Mouse (Mus musculus) ES-Bruce4 (cell line): ENCODE results near the gene Myo1c. TPM values are rescaled to one million over a fixed set of nuclear protein-coding genes. Genes with fewer than 3 reads are reported as not detected.

ENCODE experiments used
- H3K27ac ChIP-seq: 2 replicates; pipeline ENCODE4 v1.5.1; 2012; ENCODE audit warnings: low read length, inconsistent platforms; ENCODE audit not compliant: insufficient read depth
- H3K27me3 ChIP-seq: 2 replicates; pipeline ENCODE4 v1.6.1; 2012; ENCODE audit warnings: mild to moderate bottlenecking, low read length, inconsistent platforms; ENCODE audit not compliant: control insufficient read depth, poor library complexity, insufficient read depth, severe bottlenecking
- H3K36me3 ChIP-seq: 2 replicates; pipeline ENCODE4 v1.6.1; 2012; ENCODE audit warnings: inconsistent platforms, mild to moderate bottlenecking, low read length, moderate library complexity; ENCODE audit not compliant: control insufficient read depth, poor library complexity, insufficient read depth, severe bottlenecking
- H3K4me1 ChIP-seq: one replicate; pipeline ENCODE4 v1.8.1; 2011; ENCODE audit warnings: low read length; ENCODE audit not compliant: control insufficient read depth, insufficient read depth
- H3K4me3 ChIP-seq: 2 replicates; pipeline ENCODE4 v1.5.1; 2011; ENCODE audit warnings: low read depth, mild to moderate bottlenecking, low read length
- H3K9ac ChIP-seq: 2 replicates; pipeline ENCODE4 v1.6.1; 2012; ENCODE audit warnings: low read depth, mild to moderate bottlenecking, inconsistent platforms; ENCODE audit not compliant: poor library complexity, severe bottlenecking
- H3K9me3 ChIP-seq: replicated peaks from 2 replicates; pipeline ENCODE4 v1.6.1; 2012; ENCODE audit warnings: mild to moderate bottlenecking, low read length, inconsistent platforms; ENCODE audit not compliant: control insufficient read depth, poor library complexity, insufficient read depth, severe bottlenecking
- CTCF ChIP-seq: IDR thresholded peaks from one replicate; pipeline ENCODE4 v1.8.1; 2011; ENCODE audit warnings: low read depth, low read length
- EP300 ChIP-seq: IDR thresholded peaks from 2 replicates; pipeline ENCODE4 v1.6.1; 2011; ENCODE audit warnings: low read depth, low read length; ENCODE audit not compliant: insufficient read depth
- POLR2A ChIP-seq: IDR thresholded peaks from one replicate; pipeline ENCODE4 v1.8.1; 2011; ENCODE audit warnings: low read length; ENCODE audit not compliant: insufficient read depth
- polyA plus RNA-seq: library from polyadenylated mRNA; stranded (reverse); fragments of >200 nt; gene quantifications from 2 replicates; pipeline ENCODE4 v1.2.4, GENCODE M21; 2011; ENCODE audit warnings: low read depth; ENCODE audit not compliant: missing spikeins, insufficient read depth, insufficient read length

Gene Myo1c
- polyA plus RNA-seq = 78.7 and 82.9 TPM in 2 replicates

DNA sequence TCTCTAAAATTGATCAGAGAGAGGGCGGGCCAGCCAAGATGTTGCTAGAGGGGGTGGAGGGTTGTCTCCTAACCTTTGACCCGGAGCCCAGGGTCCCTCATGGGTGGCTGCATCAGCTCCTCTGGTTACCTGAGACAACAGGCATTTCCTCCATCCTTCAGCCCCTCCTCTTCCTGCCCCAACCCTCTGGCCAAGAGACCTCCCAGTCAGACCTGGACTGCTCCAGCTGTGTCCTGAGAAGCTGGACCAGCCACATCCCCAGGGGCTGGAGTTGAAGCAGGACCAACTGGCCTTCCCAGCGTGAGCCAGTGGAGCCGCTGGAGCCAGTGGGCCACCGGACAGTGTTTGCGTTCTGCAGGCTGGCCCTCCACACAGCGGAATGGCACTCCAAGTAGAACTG is at the start of gene Myo1c:
Gene Myo1c, plus strand, starts transcription at position 194 of the 400 bp plus-strand sequence.
- H3K27ac ChIP-seq = no peak within 1 kb of the TSS
- H3K27me3 ChIP-seq = no peaks in the 10 kb centered on the region
- no peaks in the 10 kb centered on the region for H3K36me3 ChIP-seq
- H3K4me3 ChIP-seq = peak within 1 kb of the TSS; percentile 76
- TF ChIP-seq CTCF (no peak), POLR2A (peak; percentile 57), EP300 (no peak)
- H3K9ac ChIP-seq = peak within 1 kb of the TSS; percentile 77
- no peaks in the 10 kb centered on the region for H3K9me3 ChIP-seq
- H3K4me1 ChIP-seq = peaks cover 4% of the 10 kb centered on the region

GRCm38 (mm10) chr11:75604826-75605225 is 45.5 kb upstream of the Myo1c start:
- H3K9me3 ChIP-seq = no peaks in the 10 kb centered on the region
- peaks cover 7% of the 10 kb centered on the region for H3K4me1 ChIP-seq
- TF ChIP-seq EP300 (no peak), POLR2A (no peak), CTCF (no peak)
- no peaks in the 10 kb centered on the region for H3K27me3 ChIP-seq
- no peak overlapping the region for H3K4me3 ChIP-seq
- H3K9ac ChIP-seq = no peak overlapping the region
- H3K27ac ChIP-seq = peak overlapping the region; percentile 89
- H3K36me3 ChIP-seq = no peaks in the 10 kb centered on the region

DNA sequence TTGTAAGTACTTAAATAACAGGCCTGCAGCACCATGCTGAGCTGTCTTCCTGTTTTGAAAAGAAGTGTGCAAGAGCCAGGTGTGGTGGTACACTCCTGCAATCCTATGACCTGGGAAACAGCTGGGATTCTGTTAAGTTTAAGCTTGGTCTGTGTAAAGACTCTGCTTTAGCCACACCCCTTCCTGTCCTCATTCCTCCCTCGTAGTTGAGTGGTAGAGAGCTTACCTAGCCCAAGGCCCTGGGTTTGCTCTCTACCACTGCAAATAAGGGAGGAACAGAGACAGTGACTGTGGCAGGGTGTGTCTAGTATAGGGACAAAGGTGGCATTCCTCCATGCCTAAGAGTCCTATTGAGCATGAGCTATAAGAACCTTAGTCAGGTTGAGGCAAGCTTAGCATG is 45.0 kb upstream of the Myo1c start:
- no peak overlapping the region for H3K4me3 ChIP-seq
- no peaks in the 10 kb centered on the region for H3K9me3 ChIP-seq
- no peaks in the 10 kb centered on the region for H3K36me3 ChIP-seq
- TF ChIP-seq EP300 (no peak), POLR2A (no peak), CTCF (no peak)
- no peak overlapping the region for H3K9ac ChIP-seq
- no peaks in the 10 kb centered on the region for H3K27me3 ChIP-seq
- H3K4me1 ChIP-seq = peaks cover 7% of the 10 kb centered on the region
- H3K27ac ChIP-seq = peak overlapping the region; percentile 89

GRCm38 (mm10) chr11:75608776-75609175 is 41.5 kb upstream of the Myo1c start:
- TF ChIP-seq EP300 = no peak
- no peak for TF ChIP-seq POLR2A
- TF ChIP-seq CTCF = no peak
- Histone ChIP-seq H3K36me3 (no peaks in the 10 kb centered on the region), H3K9ac (no peak overlapping the region), H3K4me3 (no peak overlapping the region), H3K9me3 (no peaks in the 10 kb centered on the region), H3K27me3 (no peaks in the 10 kb centered on the region), H3K4me1 (peaks cover 7% of the 10 kb centered on the region), H3K27ac (no peak overlapping the region)

DNA sequence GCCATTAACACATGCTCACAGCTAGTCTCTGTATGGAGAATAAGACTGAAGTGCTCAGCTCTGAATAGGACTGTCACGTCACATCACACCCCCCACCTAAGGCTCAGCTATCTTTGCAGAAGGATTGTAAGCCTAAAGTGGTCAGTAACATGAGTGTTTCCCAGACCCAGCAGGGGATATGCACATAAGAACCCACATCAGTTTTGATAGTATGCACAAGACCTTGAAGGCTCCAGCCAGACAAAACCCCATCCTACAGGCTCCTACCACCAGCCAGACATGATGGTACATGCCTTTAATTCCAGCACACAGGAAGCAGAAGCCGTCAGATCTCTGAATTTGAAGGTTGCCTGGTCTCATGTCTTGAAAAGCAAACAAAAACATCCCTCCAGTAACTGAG is 40.3 kb upstream of the Myo1c start:
- Histone ChIP-seq H3K4me1 (peaks cover 5% of the 10 kb centered on the region), H3K9ac (no peak overlapping the region), H3K36me3 (no peaks in the 10 kb centered on the region), H3K27me3 (no peaks in the 10 kb centered on the region), H3K4me3 (no peak overlapping the region), H3K9me3 (no peaks in the 10 kb centered on the region), H3K27ac (no peak overlapping the region)
- TF ChIP-seq POLR2A = no peak
- TF ChIP-seq CTCF = no peak
- no peak for TF ChIP-seq EP300

DNA sequence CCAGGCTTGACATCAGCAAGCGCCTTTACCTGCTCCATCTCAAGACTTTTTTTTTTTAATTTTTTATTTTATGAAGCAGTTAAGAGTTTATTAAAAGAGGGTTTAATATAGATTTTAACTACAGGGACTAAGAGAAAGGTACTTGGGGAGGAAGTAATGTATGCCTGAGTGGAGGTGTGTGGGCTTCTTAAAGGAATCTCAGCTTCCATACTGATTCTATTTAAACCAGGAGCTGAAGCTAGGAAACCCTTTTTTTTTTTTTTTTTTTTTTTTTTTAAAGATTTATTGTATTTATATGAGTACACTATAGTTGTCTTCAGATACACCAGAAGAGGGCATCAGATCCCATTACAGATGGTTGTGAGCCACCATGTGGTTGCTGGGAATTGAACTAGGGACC is 35.5 kb upstream of the Myo1c start:
- Histone ChIP-seq H3K27ac (no peak overlapping the region), H3K4me3 (no peak overlapping the region), H3K36me3 (peaks cover 2% of the 10 kb centered on the region; the same call in 1 of the 2 replicates), H3K4me1 (no peaks in the 10 kb centered on the region), H3K9me3 (no peaks in the 10 kb centered on the region), H3K9ac (no peak overlapping the region), H3K27me3 (no peaks in the 10 kb centered on the region)
- TF ChIP-seq CTCF (no peak), POLR2A (no peak), EP300 (no peak)
